Mouse (Mus musculus): ENCODE measurements around the gene Sumo3. TPM values are rescaled to one million over a fixed set of nuclear protein-coding genes. Genes with fewer than 3 reads are reported as not detected.

Gene Sumo3
- polyA plus RNA-seq (2012; rRNA removed), result 131 and 154 TPM in 2 replicates

- TF ChIP-seq POLR2A (IDR thresholded peaks at IDR 0.05; ENCODE audit: low read depth, low read length), result peak; percentile 98
- TF ChIP-seq CTCF (IDR thresholded peaks at IDR 0.05; ENCODE audit: extremely low read depth, insufficient read depth, insufficient read length, insufficient replicate concordance), result no peak
- DNase-seq (ENCODE audit: low read depth in 1 of 2, low spot score in 2 of 2), result peak; percentile 87 to 99
- WGBS, result under 1% methylated on average over 113 of the region's 119 CpGs
- Histone ChIP-seq H3K36me3 (ENCODE audit: control insufficient read depth, insufficient read depth, low read length) (peaks cover 9% of the 10 kb centered on the region), H3K27ac (ENCODE audit: insufficient read depth, low read length) (peak within 1 kb of the TSS; percentile 98), H3K4me3 (ENCODE audit: extremely low read depth, insufficient read depth, insufficient read length) (peak within 1 kb of the TSS; percentile 85), H3K27me3 (ENCODE audit: control insufficient read depth, insufficient read depth, low read length) (no peaks in the 10 kb centered on the region), H3K4me1 (ENCODE audit: control insufficient read depth, insufficient read depth, insufficient read length) (peaks cover 6% of the 10 kb centered on the region)
Measured at GRCm38 (mm10) chr10:77605908-77606826, at the start of gene Sumo3, which contains the start of gene Gm49325. TSS of gene Sumo3 (plus strand) at chr10:77606097. TSS of gene Gm49325 (plus strand) at chr10:77606197.

GRCm38 (mm10) chr10:77556631-77557030, 49.3 kb upstream of the Sumo3 start:
- H3K36me3 ChIP-seq (ENCODE audit: control insufficient read depth, insufficient read depth, low read length), result peaks cover 50% of the 10 kb centered on the region
- no peak overlapping the region for H3K4me3 ChIP-seq (ENCODE audit: extremely low read depth, insufficient read depth, insufficient read length)
- 86% methylated on average over 7 of the region's 7 CpGs for WGBS
- no peak overlapping the region for H3K27ac ChIP-seq (ENCODE audit: insufficient read depth, low read length)
- TF ChIP-seq CTCF (IDR thresholded peaks at IDR 0.05; ENCODE audit: extremely low read depth, insufficient read depth, insufficient read length, insufficient replicate concordance) (no peak), POLR2A (IDR thresholded peaks at IDR 0.05; ENCODE audit: low read depth, low read length) (no peak)
- no peaks in the 10 kb centered on the region for H3K27me3 ChIP-seq (ENCODE audit: control insufficient read depth, insufficient read depth, low read length)
- no peak for DNase-seq (ENCODE audit: low read depth in 1 of 2, low spot score in 2 of 2)
- H3K4me1 ChIP-seq (ENCODE audit: control insufficient read depth, insufficient read depth, insufficient read length), result no peaks in the 10 kb centered on the region

- H3K27ac ChIP-seq (ENCODE audit: insufficient read depth, low read length), result no peak overlapping the region
- TF ChIP-seq POLR2A (IDR thresholded peaks at IDR 0.05; ENCODE audit: low read depth, low read length) (no peak), CTCF (IDR thresholded peaks at IDR 0.05; ENCODE audit: extremely low read depth, insufficient read depth, insufficient read length, insufficient replicate concordance) (peak; percentile 11; the same call in 1 of the 2 replicates)
- no peaks in the 10 kb centered on the region for H3K27me3 ChIP-seq (ENCODE audit: control insufficient read depth, insufficient read depth, low read length)
- H3K4me1 ChIP-seq (ENCODE audit: control insufficient read depth, insufficient read depth, insufficient read length), result no peaks in the 10 kb centered on the region
- peaks cover 46% of the 10 kb centered on the region for H3K36me3 ChIP-seq (ENCODE audit: control insufficient read depth, insufficient read depth, low read length)
- 88% methylated on average over 4 of the region's 4 CpGs for WGBS
- no peak for DNase-seq (ENCODE audit: low read depth in 1 of 2, low spot score in 2 of 2)
- no peak overlapping the region for H3K4me3 ChIP-seq (ENCODE audit: extremely low read depth, insufficient read depth, insufficient read length)
Measured at GRCm38 (mm10) chr10:77557641-77558040, 48.3 kb upstream of the Sumo3 start.

- TF ChIP-seq CTCF (IDR thresholded peaks at IDR 0.05; ENCODE audit: extremely low read depth, insufficient read depth, insufficient read length, insufficient replicate concordance) (no peak), POLR2A (IDR thresholded peaks at IDR 0.05; ENCODE audit: low read depth, low read length) (no peak)
- Histone ChIP-seq H3K27me3 (ENCODE audit: control insufficient read depth, insufficient read depth, low read length) (no peaks in the 10 kb centered on the region), H3K36me3 (ENCODE audit: control insufficient read depth, insufficient read depth, low read length) (peaks cover 58% of the 10 kb centered on the region), H3K4me3 (ENCODE audit: extremely low read depth, insufficient read depth, insufficient read length) (no peak overlapping the region), H3K4me1 (ENCODE audit: control insufficient read depth, insufficient read depth, insufficient read length) (no peaks in the 10 kb centered on the region), H3K27ac (ENCODE audit: insufficient read depth, low read length) (no peak overlapping the region)
- DNase-seq (ENCODE audit: low read depth in 1 of 2, low spot score in 2 of 2), result no peak
- 89% methylated on average over 11 of the region's 11 CpGs for WGBS
Measured at GRCm38 (mm10) chr10:77560090-77560489, 45.8 kb upstream of the Sumo3 start.

GRCm38 (mm10) chr10:77560830-77561229, 45.1 kb upstream of the Sumo3 start:
- H3K36me3 ChIP-seq (ENCODE audit: control insufficient read depth, insufficient read depth, low read length), result peaks cover 59% of the 10 kb centered on the region
- WGBS, result 90% methylated on average over 9 of the region's 9 CpGs

GRCm38 (mm10) chr10:77561508-77561907, 44.4 kb upstream of the Sumo3 start:
- Histone ChIP-seq H3K4me3 (ENCODE audit: extremely low read depth, insufficient read depth, insufficient read length) (no peak overlapping the region), H3K36me3 (ENCODE audit: control insufficient read depth, insufficient read depth, low read length) (peaks cover 55% of the 10 kb centered on the region), H3K27me3 (ENCODE audit: control insufficient read depth, insufficient read depth, low read length) (no peaks in the 10 kb centered on the region), H3K4me1 (ENCODE audit: control insufficient read depth, insufficient read depth, insufficient read length) (no peaks in the 10 kb centered on the region), H3K27ac (ENCODE audit: insufficient read depth, low read length) (no peak overlapping the region)
- WGBS, result 66% methylated on average over 2 of the region's 2 CpGs
- TF ChIP-seq POLR2A (IDR thresholded peaks at IDR 0.05; ENCODE audit: low read depth, low read length) (no peak), CTCF (IDR thresholded peaks at IDR 0.05; ENCODE audit: extremely low read depth, insufficient read depth, insufficient read length, insufficient replicate concordance) (no peak)
- DNase-seq (ENCODE audit: low read depth in 1 of 2, low spot score in 2 of 2), result no peak

More at GRCm38 (mm10) chr10:77560830-77561229, 45.1 kb upstream of the Sumo3 start:
- Histone ChIP-seq H3K27ac (ENCODE audit: insufficient read depth, low read length) (no peak overlapping the region), H3K27me3 (ENCODE audit: control insufficient read depth, insufficient read depth, low read length) (no peaks in the 10 kb centered on the region), H3K4me3 (ENCODE audit: extremely low read depth, insufficient read depth, insufficient read length) (no peak overlapping the region), H3K4me1 (ENCODE audit: control insufficient read depth, insufficient read depth, insufficient read length) (no peaks in the 10 kb centered on the region)
- TF ChIP-seq CTCF (IDR thresholded peaks at IDR 0.05; ENCODE audit: extremely low read depth, insufficient read depth, insufficient read length, insufficient replicate concordance), result no peak
- no peak for DNase-seq (ENCODE audit: low read depth in 1 of 2, low spot score in 2 of 2)

- no peaks in the 10 kb centered on the region for H3K4me1 ChIP-seq (ENCODE audit: control insufficient read depth, insufficient read depth, insufficient read length)
- no peak for DNase-seq (ENCODE audit: low read depth in 1 of 2, low spot score in 2 of 2)
- 85% methylated on average over 8 of the region's 8 CpGs for WGBS
- no peak overlapping the region for H3K4me3 ChIP-seq (ENCODE audit: extremely low read depth, insufficient read depth, insufficient read length)
- no peaks in the 10 kb centered on the region for H3K27me3 ChIP-seq (ENCODE audit: control insufficient read depth, insufficient read depth, low read length)
- peaks cover 37% of the 10 kb centered on the region for H3K36me3 ChIP-seq (ENCODE audit: control insufficient read depth, insufficient read depth, low read length)
- TF ChIP-seq POLR2A (IDR thresholded peaks at IDR 0.05; ENCODE audit: low read depth, low read length) (no peak), CTCF (IDR thresholded peaks at IDR 0.05; ENCODE audit: extremely low read depth, insufficient read depth, insufficient read length, insufficient replicate concordance) (no peak)
- H3K27ac ChIP-seq (ENCODE audit: insufficient read depth, low read length), result no peak overlapping the region
Measured at GRCm38 (mm10) chr10:77565005-77565404, 40.9 kb upstream of the Sumo3 start.

Measured in spleen, adult 2 months (tissue).